Mouse (Mus musculus) ES-E14 (cell line): ENCODE data around the gene Ube2h. TPM values are rescaled to one million over a fixed set of nuclear protein-coding genes. Genes with fewer than 3 reads are reported as not detected.

Experiments used
- DNase-seq: peaks from one replicate; pipeline ENCODE4 v3.0.0-alpha.2; 2013; ENCODE audit warnings: low read depth, low spot score
- H3K27ac ChIP-seq: 2 replicates; pipeline ENCODE4 v1.5.1; 2012; ENCODE audit warnings: low read depth, mild to moderate bottlenecking, low read length, moderate library complexity, mixed read lengths; ENCODE audit not compliant: poor library complexity, insufficient read depth, severe bottlenecking
- H3K36me3 ChIP-seq: 2 replicates; pipeline ENCODE4 v1.6.1; 2012; ENCODE audit warnings: mild to moderate bottlenecking, low read length, moderate library complexity, mixed read lengths; ENCODE audit not compliant: control insufficient read depth, poor library complexity, insufficient read depth, severe bottlenecking
- H3K4me1 ChIP-seq, 2 experiments: fragments of 150-350 bp in 1 of 2; sonication (generic) in 1 of 2; 2 replicates each; pipeline ENCODE4 v1.6.1; 2012; ENCODE audit warnings: low read length in 2 of 2, mild to moderate bottlenecking in 1 of 2, mixed read lengths in 1 of 2; ENCODE audit not compliant: control insufficient read depth in 2 of 2, insufficient read depth in 2 of 2, poor library complexity in 1 of 2
- H3K4me3 ChIP-seq, 2 experiments: fragments of 150-350 bp in 1 of 2; sonication (generic) in 1 of 2; 2 replicates each; pipeline ENCODE4 v1.5.1; 2012; ENCODE audit warnings: low read length in 2 of 2, low read depth in 1 of 2, mild to moderate bottlenecking in 1 of 2, mixed read lengths in 1 of 2; ENCODE audit not compliant: insufficient read depth in 1 of 2, poor library complexity in 1 of 2, severe bottlenecking in 1 of 2
- H3K9ac ChIP-seq: 2 replicates; pipeline ENCODE4 v1.6.1; 2012; ENCODE audit warnings: low read depth, mild to moderate bottlenecking, low read length, mixed read lengths; ENCODE audit not compliant: poor library complexity, insufficient read depth, severe bottlenecking
- H3K9me3 ChIP-seq: fragments of 150-350 bp; sonication (generic); 2 replicates; pipeline ENCODE4 v1.6.1; 2012; ENCODE audit warnings: low read depth, mild to moderate bottlenecking, low read length; ENCODE audit not compliant: control insufficient read depth, insufficient read depth
- CHD2 ChIP-seq: IDR thresholded peaks from 2 replicates; pipeline ENCODE4 v1.6.1; 2014; ENCODE audit warnings: mild to moderate bottlenecking, low read depth, low read length, inconsistent platforms
- HCFC1 ChIP-seq: IDR thresholded peaks from 2 replicates; pipeline ENCODE4 v1.6.1; 2012; ENCODE audit warnings: low read length, inconsistent platforms, borderline replicate concordance; ENCODE audit not compliant: insufficient read depth
- MAFK ChIP-seq: IDR thresholded peaks from 2 replicates; pipeline ENCODE4 v1.6.1; 2014; ENCODE audit warnings: mild to moderate bottlenecking, low read depth, low read length, inconsistent platforms; ENCODE audit not compliant: insufficient read depth
- ZC3H11A ChIP-seq: IDR thresholded peaks from 2 replicates; pipeline ENCODE4 v1.6.1; 2012; ENCODE audit warnings: low read depth, mild to moderate bottlenecking, inconsistent platforms, low read length, borderline replicate concordance
- ZNF384 ChIP-seq: IDR thresholded peaks from 2 replicates; pipeline ENCODE4 v1.6.1; 2012; ENCODE audit warnings: low read depth, low read length, inconsistent platforms
- in situ Hi-C, 2 experiments: fragments of 600-800 bp; cut with MboI; formaldehyde crosslinking; loops; one replicate each; pipeline ENCODE4 v1.15.1; 2025; ENCODE audit warnings: low sequenced_read_pairs in 2 of 2, inconsistent platforms in 1 of 2; ENCODE audit not compliant: unreplicated experiment in 2 of 2
- total RNA-seq: library from RNA; depleted of rRNA; stranded (reverse); fragments of 300-350 nt; gene quantifications from 2 replicates; pipeline ENCODE4 v1.2.3, GENCODE M21; 2012; rRNA removed

Gene Ube2h
- total RNA-seq, 1 experiment: 16.6 TPM

- Histone ChIP-seq H3K9me3 (no peaks in the 10 kb centered on the region), H3K4me3 (no peak overlapping the region), H3K9ac (no peak overlapping the region), H3K36me3 (peaks cover 34% of the 10 kb centered on the region), H3K27ac (no peak overlapping the region), H3K4me1 (peaks cover 13 to 67% of the 10 kb centered on the region in 2 experiments; a peak in 3 of 4 replicates)
- TF ChIP-seq MAFK: no peak
- no peak for TF ChIP-seq CHD2
- TF ChIP-seq ZNF384: no peak
- TF ChIP-seq HCFC1: no peak
- no peak for TF ChIP-seq ZC3H11A
- DNase-seq: no peak
- in situ Hi-C loops: no loop called here
Measured at GRCm38 (mm10) chr6:30166349-30166748, 138.0 kb downstream of the Ube2h start.

- H3K9ac ChIP-seq: peak overlapping the region; percentile 22; the same call in 1 of the 2 replicates
- no peak for DNase-seq
- H3K27ac ChIP-seq: peak overlapping the region; percentile 72
- TF ChIP-seq HCFC1: no peak
- no peak for TF ChIP-seq ZNF384
- no peak for TF ChIP-seq ZC3H11A
- no peak for TF ChIP-seq CHD2
- peaks cover 19% of the 10 kb centered on the region; the same call in 1 of the 2 replicates for H3K36me3 ChIP-seq
- no peaks in the 10 kb centered on the region for H3K9me3 ChIP-seq
- H3K4me1 ChIP-seq: peaks cover 20 to 58% of the 10 kb centered on the region in 2 experiments
- peak overlapping the region in 1 of 2 experiments; percentile 21; a peak in 1 of 4 replicates for H3K4me3 ChIP-seq
- in situ Hi-C loops: no loop called here
Measured at GRCm38 (mm10) chr6:30162091-30162490, 142.2 kb downstream of the Ube2h start.

GRCm38 (mm10) chr6:30161618-30162017 is 142.7 kb downstream of the Ube2h start:
- TF ChIP-seq ZNF384 (no peak), ZC3H11A (no peak), HCFC1 (no peak), CHD2 (no peak), MAFK (no peak)
- H3K9me3 ChIP-seq: no peaks in the 10 kb centered on the region
- peak overlapping the region; percentile 72 for H3K27ac ChIP-seq
- 0 out of 2 replicates have a peak overlapping the region, but pooled peaks have one; percentile 4 for H3K9ac ChIP-seq
- peaks cover 20 to 54% of the 10 kb centered on the region in 2 experiments for H3K4me1 ChIP-seq
- H3K4me3 ChIP-seq: no peak overlapping the region
- DNase-seq: no peak
- H3K36me3 ChIP-seq: peaks cover 19% of the 10 kb centered on the region; the same call in 1 of the 2 replicates
- in situ Hi-C loops: no loop called here

Other genes starting within 250 kb of the Ube2h start
- 50.5 and 64.4 TPM in 2 replicates for gene Zc3hc1, start 86.5 kb upstream of the Ube2h start, total RNA-seq
- gene Klhdc10, start 97.3 kb upstream of the Ube2h start, total RNA-seq: 44.2 and 48.9 TPM in 2 replicates
- 104 and 138 TPM in 2 replicates for gene Tmem209, start 205.2 kb upstream of the Ube2h start, total RNA-seq
- 0.37 and 0.58 TPM in 2 replicates for gene Ssmem1, start 205.3 kb upstream of the Ube2h start, total RNA-seq
- gene Cpa2, start 237.0 kb upstream of the Ube2h start, total RNA-seq: 1.6 and 1.7 TPM in 2 replicates